Mouse (Mus musculus): ENCODE data around the gene Gpr3.

Gpr3 gene

DNA sequence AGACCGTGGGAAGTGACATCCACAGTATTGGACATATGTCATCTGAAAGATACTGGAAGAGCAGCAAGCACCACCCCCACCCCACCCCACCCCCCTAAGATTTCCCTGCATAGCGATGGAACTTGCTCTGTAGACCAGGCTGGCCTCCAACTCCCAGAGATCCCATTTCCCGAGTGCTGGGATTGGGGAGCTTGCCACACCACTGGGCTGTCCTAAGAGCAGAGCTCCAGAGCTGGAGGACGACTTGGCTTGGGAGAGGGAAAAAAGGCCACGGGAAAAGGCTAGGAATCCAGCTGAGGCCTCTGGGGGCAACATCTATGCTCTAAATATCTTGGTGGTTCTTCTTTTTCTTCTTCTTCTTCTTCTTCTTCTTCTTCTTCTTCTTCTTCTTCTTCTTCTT is 22.4 kb upstream of the Gpr3 start:
- in situ Hi-C loops (cut with MboI, MseI): no loop called here

DNA sequence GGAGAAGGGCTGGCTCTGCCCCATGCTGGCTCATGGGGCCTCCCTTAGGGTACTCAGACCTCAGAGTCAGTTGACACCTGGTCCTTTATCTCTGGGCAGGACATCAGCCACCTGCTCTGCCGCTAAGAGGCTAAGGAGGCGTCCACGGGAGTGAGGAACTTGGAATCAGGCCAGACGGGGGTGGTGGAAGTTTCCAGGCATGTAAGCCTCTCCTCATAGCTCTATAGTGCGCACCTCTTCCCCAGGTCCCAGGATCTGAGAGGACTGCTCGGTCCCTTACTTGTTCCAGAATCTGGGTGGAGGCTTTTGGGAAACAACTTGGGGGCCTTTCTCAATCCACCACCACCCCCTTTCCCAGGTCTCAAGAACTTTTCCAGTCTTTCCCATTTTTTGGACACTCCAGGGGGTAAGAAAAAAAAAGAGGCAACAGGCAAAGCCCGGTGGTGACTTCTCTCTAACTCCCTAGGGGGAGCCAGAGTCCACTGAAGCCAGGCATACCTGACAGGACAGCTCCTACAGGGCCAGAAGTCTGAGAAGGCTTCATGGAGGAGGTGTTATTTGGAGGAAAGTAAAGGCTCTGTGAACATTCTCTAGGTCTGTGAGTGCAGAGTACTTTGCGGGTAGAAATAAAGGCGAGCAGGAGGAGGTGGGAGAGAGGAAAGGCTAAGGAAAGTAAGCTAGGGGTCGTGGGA is 21.1 kb upstream of the Gpr3 start:
- in situ Hi-C loops (cut with MboI, MseI): no loop called here

DNA sequence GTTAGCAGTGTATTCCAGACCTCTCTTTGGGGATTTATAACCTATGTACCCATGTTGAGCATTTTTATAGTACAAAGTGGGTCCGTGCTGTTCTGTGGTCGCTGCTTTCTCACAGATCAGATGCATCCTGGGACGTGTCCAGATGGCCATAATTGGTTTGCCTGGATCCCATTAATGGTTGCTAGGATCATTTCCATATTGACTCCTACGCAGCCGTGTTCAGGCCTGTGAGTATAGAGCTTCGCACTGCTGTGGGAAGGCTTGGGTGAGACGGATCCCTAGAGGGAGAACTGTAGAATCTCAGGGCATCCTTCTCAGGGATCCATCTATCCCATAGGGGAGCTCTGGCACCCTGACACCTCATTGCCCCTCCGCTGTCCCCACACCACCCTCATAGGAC is 17.2 kb upstream of the Gpr3 start:
- in situ Hi-C loops (cut with MboI, MseI): no loop called here

DNA sequence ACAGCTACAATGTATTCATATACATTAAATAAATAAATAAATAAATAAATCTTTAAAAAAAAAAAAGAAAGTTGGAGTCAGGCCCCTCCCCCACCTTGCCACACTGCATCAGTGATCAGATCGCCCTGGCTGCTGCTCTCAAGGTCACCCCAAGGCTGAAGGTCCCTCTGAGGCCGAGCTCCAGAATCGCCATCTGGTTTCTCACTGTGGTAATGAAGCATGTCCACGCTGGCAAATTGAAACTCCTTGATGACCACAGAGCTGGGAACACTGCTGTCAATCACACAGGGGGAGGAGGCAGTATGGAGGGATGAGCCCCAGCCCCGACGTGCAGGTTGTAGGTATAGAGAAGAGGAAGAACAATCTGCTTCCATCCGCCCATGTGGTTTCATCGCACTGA is 15.3 kb upstream of the Gpr3 start:
- in situ Hi-C loops (cut with MboI, MseI): no loop called here

DNA sequence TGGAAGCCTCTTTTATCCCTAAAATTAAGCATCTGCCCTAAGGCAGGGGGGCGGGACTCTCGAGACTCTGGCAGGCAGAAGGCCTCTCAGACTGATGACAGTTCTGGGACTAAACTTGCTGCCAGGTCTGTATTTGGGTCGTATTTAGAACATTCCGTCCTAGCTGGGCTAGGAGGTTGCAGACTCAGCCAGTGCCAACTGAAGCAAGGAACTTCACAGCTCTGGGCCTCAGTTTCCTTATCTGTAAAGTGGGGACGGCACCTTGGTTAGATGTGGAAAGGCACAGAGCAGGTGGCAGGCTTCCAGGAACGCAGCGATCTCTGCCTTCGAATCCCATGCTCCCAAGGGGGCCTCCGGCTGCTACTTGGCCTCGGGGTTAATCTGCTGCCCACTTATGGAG is 13.7 kb upstream of the Gpr3 start:
- in situ Hi-C loops (cut with MboI, MseI): no loop called here

DNA sequence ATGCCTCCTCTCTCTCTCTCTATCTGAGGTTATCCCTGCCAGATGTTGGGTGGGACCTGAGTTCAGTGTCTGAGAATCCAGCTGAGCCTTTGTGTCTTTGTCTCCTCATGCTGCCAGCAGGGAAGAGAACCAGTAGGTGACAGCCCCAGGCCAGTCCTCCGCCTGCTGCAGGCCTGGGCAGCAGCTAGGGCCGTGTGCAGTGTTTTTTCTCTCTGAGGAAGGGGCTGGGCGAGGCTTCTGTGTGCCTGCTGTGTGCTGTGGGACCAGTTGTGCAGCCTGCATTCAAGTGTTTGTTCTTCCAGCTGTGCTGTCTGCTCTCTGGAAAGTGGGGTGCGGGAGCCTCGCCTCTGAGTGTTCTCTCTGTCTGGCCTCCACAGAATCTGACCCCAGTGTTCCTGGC is 11.5 kb upstream of the Gpr3 start:
- in situ Hi-C loops (cut with MboI, MseI): no loop called here

DNA sequence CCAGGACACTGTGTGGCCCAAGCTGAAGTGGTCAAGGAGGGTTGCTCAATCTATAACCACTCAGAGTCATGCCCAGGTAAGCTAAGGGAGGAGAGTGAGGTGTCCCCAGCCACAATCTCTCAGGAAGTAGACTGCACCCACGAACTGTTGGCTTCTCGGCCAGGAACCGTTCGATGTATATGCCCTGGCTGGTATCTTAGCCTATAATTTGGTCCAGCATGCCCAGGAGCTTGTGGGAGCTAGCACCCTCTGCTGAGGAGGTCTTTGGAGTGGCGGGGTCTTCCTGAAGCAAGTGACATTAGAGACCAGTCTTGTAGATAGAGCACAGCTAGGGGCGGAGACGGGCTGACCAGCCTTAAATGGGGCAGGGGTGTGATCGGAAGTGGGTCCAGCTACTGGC is 9.4 kb upstream of the Gpr3 start:
- in situ Hi-C loops (cut with MboI, MseI): no loop called here

DNA sequence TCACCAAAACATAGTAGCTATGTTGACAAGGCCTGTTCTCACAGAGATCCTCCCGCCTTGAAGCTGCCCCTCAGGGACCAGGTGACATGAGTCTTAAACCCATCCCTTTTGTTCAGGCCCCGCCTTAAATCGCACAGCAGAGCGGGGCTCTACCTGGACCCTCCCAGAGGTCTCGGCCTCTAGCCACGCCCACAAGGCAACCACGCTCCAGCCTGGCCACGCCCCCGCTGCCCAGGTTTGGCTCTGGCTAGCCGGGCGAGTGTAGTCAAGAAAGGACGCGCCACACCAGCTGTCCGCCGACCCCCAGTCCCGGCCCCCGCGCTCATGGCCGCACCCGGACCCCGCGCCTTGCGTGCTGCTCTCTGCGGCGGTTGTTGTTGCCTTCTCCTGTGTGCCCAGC is 8.3 kb upstream of the Gpr3 start:
- in situ Hi-C loops (cut with MboI, MseI): no loop called here

DNA sequence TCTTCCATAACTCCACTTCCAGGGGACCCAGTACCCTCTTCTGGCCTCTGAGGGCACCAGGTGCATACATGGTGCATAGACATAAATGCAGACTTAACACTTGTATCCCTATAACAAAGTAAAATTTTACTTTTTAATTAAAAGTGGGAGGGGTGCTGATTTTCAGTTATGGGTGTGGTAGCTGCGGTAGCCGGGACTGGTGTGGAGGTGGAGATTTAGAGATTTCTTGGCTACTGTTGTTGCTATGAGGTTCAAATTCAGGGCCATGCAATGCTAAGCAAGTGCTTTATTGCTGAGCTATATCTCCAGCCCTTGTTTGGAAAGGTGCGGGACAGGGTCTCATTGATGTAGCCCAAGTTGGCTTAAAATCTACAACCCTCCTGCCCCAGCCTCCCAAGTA is 6.4 kb upstream of the Gpr3 start:
- in situ Hi-C loops (cut with MboI, MseI): no loop called here

DNA sequence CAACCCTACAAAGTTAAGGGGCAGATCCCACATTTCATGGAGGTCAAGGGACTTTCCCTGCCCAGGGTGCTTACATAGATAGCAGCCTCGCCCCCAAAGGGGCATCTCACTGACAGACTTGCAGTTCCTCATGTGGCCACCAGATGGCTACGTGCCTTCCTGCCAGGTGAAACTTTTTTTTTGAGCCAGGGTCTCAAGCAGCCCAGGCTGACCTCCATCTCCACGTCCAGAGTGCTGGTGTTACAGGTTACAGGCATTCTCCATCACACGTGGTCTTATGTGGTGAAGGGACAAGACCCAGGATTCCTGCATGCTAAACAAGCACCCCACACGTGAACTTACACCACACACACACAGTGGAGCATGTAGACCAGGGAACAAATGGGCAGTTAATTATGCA is 5.3 kb upstream of the Gpr3 start:
- in situ Hi-C loops (cut with MboI, MseI): no loop called here

DNA sequence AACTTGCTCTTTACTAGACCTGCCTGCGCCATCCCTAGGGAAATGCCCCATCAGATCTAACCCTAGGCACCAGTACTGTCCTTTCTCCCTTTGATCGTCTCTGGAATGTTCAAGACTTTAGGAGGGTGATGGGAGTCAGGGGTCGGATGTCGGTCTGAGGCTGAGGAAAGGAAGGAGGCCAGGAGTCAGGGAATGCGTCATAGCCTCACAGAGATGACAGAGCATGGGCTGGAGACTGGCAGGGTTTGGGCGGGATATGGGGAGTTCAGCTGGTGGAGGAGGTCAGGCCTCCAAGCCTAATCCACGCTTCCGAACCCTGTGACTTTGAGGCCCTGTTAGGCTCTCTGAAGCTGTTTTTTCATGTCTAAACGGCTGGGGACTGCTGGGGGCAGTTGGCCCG is 1.3 kb upstream of the Gpr3 start:
- in situ Hi-C loops (cut with MboI, MseI): loop anchor here (5.0 kb wide), 1 partner anchor 84 kb away; no protein-coding TSS in a partner anchor

DNA sequence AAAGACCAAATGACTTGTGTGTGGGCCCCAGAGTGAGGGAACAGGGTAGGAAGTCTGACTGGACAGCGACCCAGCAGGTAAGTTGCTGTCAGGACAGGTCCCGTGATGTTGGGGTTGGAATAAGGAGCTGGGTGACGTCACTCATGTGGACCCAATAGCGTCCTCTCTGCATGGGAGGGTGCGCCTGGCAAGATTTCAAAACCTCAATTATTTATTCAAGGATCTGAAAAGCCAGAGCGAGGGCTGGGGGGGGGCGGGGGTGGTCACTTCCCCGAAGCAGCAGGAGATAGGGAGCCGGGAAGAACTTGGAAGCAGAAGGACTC is 893 bp upstream of the Gpr3 start:
- in situ Hi-C loops (cut with MboI, MseI): loop anchor here (5.0 kb wide), 1 partner anchor 84 kb away; no protein-coding TSS in a partner anchor

DNA sequence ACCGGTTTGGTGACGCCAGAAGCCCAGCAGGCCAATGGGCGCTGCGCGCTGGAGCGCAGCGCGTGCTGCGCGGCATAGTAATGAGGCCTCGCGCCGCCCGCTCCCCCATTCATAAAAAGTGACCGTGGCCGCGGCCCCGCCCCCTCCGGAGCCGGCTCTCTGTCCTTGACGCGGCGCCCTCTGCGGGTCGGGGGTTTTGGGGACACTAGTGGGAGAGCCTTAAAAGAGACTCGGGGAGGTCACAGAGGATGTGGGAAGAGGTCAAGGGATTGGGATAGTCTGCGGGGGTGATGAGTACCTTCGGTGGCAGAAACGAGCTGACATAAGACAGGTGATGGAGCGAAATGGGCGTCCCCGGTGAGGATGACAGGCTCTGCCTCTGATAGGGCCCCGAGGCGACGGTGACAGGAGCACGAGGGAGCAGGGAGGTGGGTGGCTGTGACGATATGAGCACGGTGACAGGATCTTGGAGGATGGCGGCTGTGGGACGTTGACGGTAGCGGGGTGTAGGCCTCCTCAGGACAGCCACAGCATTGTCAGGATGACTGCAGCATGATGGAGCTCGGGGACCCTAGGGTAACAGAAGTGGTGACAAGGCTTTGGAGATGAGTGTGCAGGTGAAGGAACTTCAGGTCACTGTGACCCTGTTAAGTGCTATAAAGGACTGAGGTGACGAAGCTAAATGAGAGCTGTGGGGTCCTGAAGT is 379 bp upstream of the Gpr3 start:
- in situ Hi-C loops (cut with MboI, MseI): loop anchor here (5.0 kb wide), 1 partner anchor 85 kb away; no protein-coding TSS in a partner anchor

DNA sequence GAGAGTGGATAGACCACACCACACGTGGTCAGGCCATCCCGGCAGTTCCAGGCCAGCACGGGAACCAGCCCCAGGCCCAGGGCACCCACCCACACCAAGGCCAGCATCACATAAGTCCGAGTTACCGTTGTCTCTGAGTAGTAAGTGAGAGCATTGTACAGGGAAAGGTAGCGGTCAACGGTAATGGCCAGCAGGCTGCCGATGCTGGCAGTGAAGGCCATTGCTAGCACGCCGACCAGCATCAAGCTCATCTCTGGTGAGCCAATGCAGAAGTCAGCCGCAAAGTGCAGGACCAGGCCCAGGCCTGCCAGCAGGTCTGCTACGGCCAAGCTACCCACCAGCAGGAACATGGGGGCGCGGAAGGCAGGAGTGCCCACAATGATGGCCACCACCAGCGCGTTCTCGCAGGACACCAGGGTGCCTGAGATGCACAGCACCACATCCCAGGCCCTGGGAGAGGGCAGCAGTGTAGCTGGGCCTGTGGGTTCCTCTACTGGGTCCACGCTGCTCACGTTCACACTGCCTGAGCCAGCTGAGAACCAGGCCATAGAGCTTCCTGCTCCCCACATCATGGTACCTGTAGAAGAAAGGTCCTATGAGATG is 1.4 kb downstream of the Gpr3 start:
- in situ Hi-C loops (cut with MboI, MseI): loop anchor here (5.0 kb wide), 1 partner anchor 86 kb away; no protein-coding TSS in a partner anchor

DNA sequence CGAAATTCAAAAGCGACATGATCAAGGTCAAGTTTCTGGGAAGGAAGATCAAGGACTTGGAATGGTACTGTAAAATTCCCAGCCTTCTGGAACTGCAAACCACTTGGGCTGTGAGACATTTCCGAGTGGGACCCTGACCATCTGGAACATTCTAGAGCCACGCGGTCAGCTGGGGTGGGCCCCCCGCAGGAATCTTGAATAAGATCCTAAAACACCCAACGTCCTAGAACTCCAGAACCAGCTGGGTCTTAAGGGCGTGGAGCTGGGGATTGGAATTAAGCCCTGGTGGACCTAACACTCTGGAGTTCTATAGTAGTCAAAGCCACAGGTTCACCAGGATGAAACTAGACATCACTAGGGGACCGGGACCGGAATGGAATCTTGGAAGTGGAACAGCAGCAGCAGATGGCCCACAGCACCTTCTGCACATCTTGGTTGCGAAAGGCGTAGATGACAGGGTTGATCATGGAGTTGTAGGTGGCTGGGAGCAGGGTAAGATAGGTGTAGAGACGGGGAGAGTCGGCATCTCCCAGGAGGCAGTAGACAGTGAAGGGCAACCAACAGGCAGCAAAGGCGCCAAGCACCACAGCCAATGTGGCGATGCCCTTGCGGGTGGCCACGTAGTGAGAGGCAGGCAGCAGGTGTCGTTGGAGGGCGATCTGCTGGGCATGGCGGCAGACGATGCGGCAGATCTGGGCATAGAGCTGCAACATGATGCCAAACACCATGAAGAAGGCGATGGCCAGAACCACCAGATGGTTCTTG is 2.1 kb downstream of the Gpr3 start:
- in situ Hi-C loops (cut with MboI, MseI): loop anchor here (5.0 kb wide), 1 partner anchor 87 kb away; no protein-coding TSS in a partner anchor

DNA sequence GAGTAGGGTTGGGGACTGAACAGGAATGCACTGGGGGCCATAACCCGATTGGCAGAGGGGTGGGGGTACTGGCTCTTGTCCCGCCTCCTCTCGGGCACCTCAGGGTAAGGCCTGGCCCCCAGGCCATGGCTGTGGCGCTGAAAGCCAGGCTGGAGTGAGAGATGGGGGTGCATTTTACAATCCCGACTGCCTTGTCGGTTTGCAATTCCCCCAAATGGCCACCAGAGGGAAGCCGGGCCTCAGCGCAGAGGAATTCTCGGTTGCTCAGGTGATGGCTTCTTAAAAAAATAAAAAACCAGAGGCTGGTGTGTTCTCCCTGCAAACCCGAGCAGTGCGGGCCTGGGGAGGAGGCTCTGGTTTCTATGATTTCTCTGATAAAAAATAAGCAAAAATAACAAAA is 3.0 kb downstream of the Gpr3 start:
- in situ Hi-C loops (cut with MboI, MseI): no loop called here

DNA sequence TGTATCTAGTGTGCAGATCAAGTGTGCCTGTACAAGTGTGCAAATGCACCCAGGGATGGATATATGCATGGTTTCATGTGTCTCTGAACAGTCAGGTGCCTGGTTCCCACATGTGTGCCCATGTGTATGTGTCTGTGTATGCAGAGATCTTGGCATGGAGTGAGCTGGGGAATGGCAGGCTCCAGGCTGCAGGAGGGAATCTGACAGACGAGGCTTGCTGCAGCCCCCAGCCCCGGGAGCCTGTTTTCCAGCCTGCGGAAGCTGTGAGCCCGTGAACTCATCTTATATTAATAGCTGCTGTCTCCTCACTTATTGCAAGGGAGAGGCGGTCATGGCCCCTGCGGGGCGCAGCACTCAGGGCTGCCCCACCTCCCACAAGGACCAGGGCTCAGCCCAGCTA is 8.0 kb downstream of the Gpr3 start:
- in situ Hi-C loops (cut with MboI, MseI): no loop called here

DNA sequence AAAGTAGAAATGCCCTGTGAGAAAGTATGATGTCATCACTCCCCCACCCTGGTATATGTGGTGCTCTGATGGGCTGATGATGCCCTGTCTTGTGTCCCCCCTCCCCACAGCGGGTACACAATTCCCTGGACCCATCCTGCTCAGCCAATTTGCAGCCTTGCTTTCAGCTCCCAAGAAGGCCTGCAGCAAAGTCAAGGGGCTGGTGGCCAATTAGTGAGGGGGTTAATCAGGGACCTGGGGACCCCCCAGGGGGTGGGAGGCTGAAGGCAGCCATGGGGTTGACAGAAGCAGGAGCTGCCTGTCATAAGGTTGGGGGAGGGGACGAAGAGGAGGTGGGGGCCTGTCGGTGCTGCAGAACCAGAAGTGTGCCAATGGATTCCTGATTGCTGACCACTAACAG is 8.7 kb downstream of the Gpr3 start:
- in situ Hi-C loops (cut with MboI, MseI): no loop called here

DNA sequence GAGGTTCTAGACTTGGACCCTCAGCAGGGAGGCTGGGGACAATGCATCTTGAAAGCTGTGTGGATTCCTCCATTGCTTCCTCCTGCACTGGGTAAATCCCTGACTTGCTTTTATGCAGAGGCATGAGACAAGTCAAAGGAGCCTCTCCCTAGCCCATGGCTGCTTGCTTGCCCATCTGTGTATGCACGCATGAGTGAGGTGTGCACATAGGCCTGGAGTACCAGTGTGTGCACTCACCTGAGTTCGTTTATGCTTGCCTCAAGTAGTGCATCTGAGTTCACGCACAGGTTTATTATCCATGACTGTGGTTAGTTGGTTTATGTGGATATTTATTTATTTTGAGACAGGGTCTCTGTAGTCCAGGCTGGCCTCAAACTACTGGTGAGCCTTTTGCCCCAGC is 10.1 kb downstream of the Gpr3 start:
- in situ Hi-C loops (cut with MboI, MseI): no loop called here

DNA sequence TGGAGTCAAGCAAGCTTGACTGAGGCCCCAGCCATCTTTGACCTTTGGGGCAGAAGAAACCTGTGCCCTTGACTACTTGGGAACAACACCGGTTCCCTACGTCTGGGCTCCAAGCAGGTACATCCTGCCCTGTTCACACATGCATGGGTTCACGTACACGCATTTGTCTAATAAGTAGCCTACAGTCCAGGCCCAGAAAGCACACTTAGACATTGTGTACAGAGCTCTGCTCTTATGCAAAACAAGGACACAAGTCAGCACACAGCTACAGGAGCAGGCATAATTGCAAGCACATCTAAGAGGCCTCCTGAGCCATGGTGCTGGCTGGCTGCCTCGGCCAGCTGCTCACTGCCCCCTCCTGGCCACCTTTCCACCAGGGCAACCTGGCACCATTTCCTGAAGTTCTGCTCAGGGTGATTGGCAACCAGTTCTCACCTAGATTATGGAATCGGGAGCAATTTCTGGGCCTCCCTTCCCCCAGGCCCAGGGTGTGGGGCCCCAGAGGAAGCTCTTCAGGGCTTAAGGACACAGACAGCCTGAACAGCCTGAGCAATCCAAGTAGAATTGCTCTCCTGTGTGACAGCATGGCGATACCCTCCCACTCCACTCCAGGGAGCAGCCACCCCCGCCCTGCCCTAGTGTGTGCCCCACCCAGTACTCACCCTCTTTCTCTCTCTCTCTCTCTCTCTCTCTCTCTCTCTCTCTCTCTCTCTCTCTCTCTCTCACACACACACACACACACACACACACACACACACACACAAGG is 11.1 kb downstream of the Gpr3 start:
- in situ Hi-C loops (cut with MboI, MseI): no loop called here

DNA sequence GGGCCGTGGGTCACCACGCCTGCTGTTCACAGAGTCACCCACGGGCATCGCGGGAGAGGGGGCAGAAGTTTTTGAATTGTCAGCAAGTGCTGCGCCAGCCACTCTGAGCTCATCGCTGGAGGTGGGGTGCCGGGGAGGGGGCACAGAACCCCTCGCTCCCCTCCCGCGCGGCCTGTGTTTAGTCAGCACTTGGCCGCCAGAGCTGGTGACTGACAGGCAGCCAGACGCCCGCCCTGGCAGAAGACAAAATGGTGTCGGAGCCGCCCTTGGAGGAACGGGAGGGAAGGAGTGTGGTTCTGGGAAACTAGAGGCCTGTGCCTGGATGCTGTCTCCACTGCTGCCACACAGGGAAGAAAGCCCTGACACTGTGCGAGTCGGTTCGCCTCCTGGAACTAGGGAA is 12.0 kb downstream of the Gpr3 start:
- in situ Hi-C loops (cut with MboI, MseI): no loop called here

DNA sequence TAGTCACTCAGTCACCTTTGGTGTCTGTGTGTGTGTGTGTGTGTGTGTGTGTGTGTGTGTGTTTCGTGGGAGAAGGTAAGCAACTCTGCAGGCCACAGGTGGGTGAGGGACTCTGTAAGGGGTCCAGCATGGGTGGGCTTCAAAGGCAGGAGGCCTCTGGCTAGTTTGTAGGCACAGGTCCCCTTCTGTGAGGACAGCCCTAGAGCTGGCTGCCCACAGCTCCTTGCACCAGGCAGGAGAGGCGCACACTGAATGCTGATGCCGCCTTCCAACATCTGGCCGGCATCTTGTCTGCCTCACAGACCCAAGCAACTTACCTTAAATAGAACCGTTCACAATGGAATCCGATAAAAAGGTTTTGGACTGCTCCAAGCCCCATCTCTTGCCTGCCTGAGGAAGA is 12.6 kb downstream of the Gpr3 start:
- in situ Hi-C loops (cut with MboI, MseI): no loop called here

Measured in T-helper 2 cell (primary cell).